Mouse (Mus musculus) myocyte (in vitro differentiated cells): ENCODE measurements at regions not wholly inside any gene's neighbourhood (a gene's known extent, or its start where the extent isn't known, plus 50 kb on each side); places are given as distances from the start of the nearest gene placed in this dataset.

Source experiments
- H3K27me3 ChIP-seq: one replicate; pipeline ENCODE4 v1.6.1; 2011; ENCODE audit not compliant: control insufficient read depth, insufficient read depth, insufficient read length
- H3K36me3 ChIP-seq: one replicate; pipeline ENCODE4 v1.6.1; 2011; ENCODE audit not compliant: control insufficient read depth, insufficient read depth
- H3K4me2 ChIP-seq: one replicate; pipeline ENCODE4 v1.6.1; 2011; ENCODE audit warnings: low read depth, control low read depth
- H3K4me3 ChIP-seq: one replicate; pipeline ENCODE4 v1.5.1; 2011; ENCODE audit warnings: mild to moderate bottlenecking, control low read depth, moderate library complexity
- H3K79me2 ChIP-seq: one replicate; pipeline ENCODE4 v1.6.1; 2011; ENCODE audit not compliant: control insufficient read depth, insufficient read depth
- H3ac ChIP-seq: one replicate; pipeline ENCODE4 v1.6.1; 2011; ENCODE audit not compliant: control insufficient read depth, insufficient read length
- CEBPB ChIP-seq: IDR thresholded peaks from 2 replicates; pipeline ENCODE4 v1.6.1; 2011; ENCODE audit warnings: mild to moderate bottlenecking, moderate library complexity; ENCODE audit not compliant: poor library complexity, insufficient read depth, severe bottlenecking
- E2F4 ChIP-seq: IDR thresholded peaks from one replicate; pipeline ENCODE4 v1.6.1; 2011; ENCODE audit warnings: mild to moderate bottlenecking, control low read depth, moderate library complexity; ENCODE audit not compliant: insufficient read depth
- MAX ChIP-seq: IDR thresholded peaks from one replicate; pipeline ENCODE4 v1.6.1; 2011; ENCODE audit warnings: low read depth, mild to moderate bottlenecking, control low read depth
- MYOD1 ChIP-seq, 3 experiments: IDR thresholded peaks; one replicate each; pipeline ENCODE4 v1.6.1; 2011; ENCODE audit warnings: control low read depth in 2 of 3, low read depth in 2 of 3, mild to moderate bottlenecking in 2 of 3, moderate library complexity in 1 of 3; ENCODE audit not compliant: insufficient read length in 2 of 3, control insufficient read depth in 1 of 3
- MYOG ChIP-seq, 3 experiments: IDR thresholded peaks; one replicate each; pipeline ENCODE4 v1.6.1; 2011; ENCODE audit warnings: control low read depth in 2 of 3, low read depth in 2 of 3, mild to moderate bottlenecking in 2 of 3; ENCODE audit not compliant: insufficient read length in 2 of 3, control insufficient read depth in 1 of 3, insufficient read depth in 1 of 3
- POLR2A ChIP-seq: IDR thresholded peaks from one replicate; pipeline ENCODE4 v1.6.1; 2011; ENCODE audit warnings: low read depth, mild to moderate bottlenecking, control low read depth, moderate library complexity; ENCODE audit not compliant: insufficient read length
- POLR2AphosphoS2 ChIP-seq: IDR thresholded peaks from one replicate; pipeline ENCODE4 v1.6.1; 2011; ENCODE audit warnings: low read depth, control low read depth; ENCODE audit not compliant: insufficient read length
- REST ChIP-seq: IDR thresholded peaks from one replicate; pipeline ENCODE4 v1.6.1; 2011; ENCODE audit warnings: mild to moderate bottlenecking, control low read depth, moderate library complexity; ENCODE audit not compliant: insufficient read depth, insufficient read length
- SRF ChIP-seq: IDR thresholded peaks from one replicate; pipeline ENCODE4 v1.6.1; 2011; ENCODE audit warnings: low read depth; ENCODE audit not compliant: control insufficient read depth, insufficient read length
- TCF12 ChIP-seq: IDR thresholded peaks from one replicate; pipeline ENCODE4 v1.6.1; 2011; ENCODE audit warnings: mild to moderate bottlenecking, control low read depth; ENCODE audit not compliant: poor library complexity, insufficient read depth, severe bottlenecking
- TCF3 ChIP-seq: IDR thresholded peaks from one replicate; pipeline ENCODE4 v1.6.1; 2011; ENCODE audit warnings: low read depth, control low read depth; ENCODE audit not compliant: insufficient read length
- USF1 ChIP-seq: IDR thresholded peaks from one replicate; pipeline ENCODE4 v1.6.1; 2011; ENCODE audit warnings: low read depth, mild to moderate bottlenecking, control low read depth, moderate library complexity

- H3K36me3 ChIP-seq, result no peaks in the 10 kb centered on the region
- no peak overlapping the region for H3K4me3 ChIP-seq
- H3K4me2 ChIP-seq, result no peak overlapping the region
- H3K79me2 ChIP-seq, result no peaks in the 10 kb centered on the region
- no peaks in the 10 kb centered on the region for H3K27me3 ChIP-seq
- TF ChIP-seq E2F4 (no peak), CEBPB (no peak), MYOD1 (IDR thresholded peaks at IDR 0.05; ENCODE audit: control insufficient read depth in 1 of 3, insufficient read length in 2 of 3, low read depth in 2 of 3) (no peak), TCF12 (no peak), USF1 (no peak)
- no peak overlapping the region for H3ac ChIP-seq
These were observed 414.0 kb downstream of the Zfp536 start for GRCm38 (mm10) chr7:37359473-37359872.

- Histone ChIP-seq H3ac (no peak overlapping the region), H3K4me3 (no peak overlapping the region), H3K36me3 (no peaks in the 10 kb centered on the region), H3K79me2 (no peaks in the 10 kb centered on the region), H3K4me2 (no peak overlapping the region), H3K27me3 (no peaks in the 10 kb centered on the region)
- TF ChIP-seq MYOD1 (IDR thresholded peaks at IDR 0.05; ENCODE audit: control insufficient read depth in 1 of 3, insufficient read length in 2 of 3, low read depth in 2 of 3) (no peak), SRF (no peak), E2F4 (no peak), POLR2AphosphoS2 (no peak), CEBPB (no peak), POLR2A (no peak), MAX (no peak), TCF12 (no peak), USF1 (no peak), REST (no peak), MYOG (IDR thresholded peaks at IDR 0.05; ENCODE audit: control insufficient read depth in 1 of 3, insufficient read depth in 1 of 3, insufficient read length in 2 of 3, low read depth in 2 of 3) (no peak), TCF3 (no peak)
These were observed 413.3 kb downstream of the Zfp536 start for GRCm38 (mm10) chr7:37360171-37360570.

- Histone ChIP-seq H3K4me2 (peak overlapping the region; percentile 62), H3K79me2 (no peaks in the 10 kb centered on the region), H3K27me3 (no peaks in the 10 kb centered on the region), H3K36me3 (no peaks in the 10 kb centered on the region), H3ac (no peak overlapping the region), H3K4me3 (peak overlapping the region; percentile 19)
- TF ChIP-seq REST (no peak), CEBPB (no peak), TCF12 (no peak), SRF (no peak), MYOG (IDR thresholded peaks at IDR 0.05; ENCODE audit: control insufficient read depth in 1 of 3, insufficient read depth in 1 of 3, insufficient read length in 2 of 3, low read depth in 2 of 3) (peak in 1 of 3 experiments; percentile 57), MYOD1 (IDR thresholded peaks at IDR 0.05; ENCODE audit: control insufficient read depth in 1 of 3, insufficient read length in 2 of 3, low read depth in 2 of 3) (peak; percentile 48 to 90 (median 87)), TCF3 (no peak), E2F4 (no peak), USF1 (peak; percentile 84), POLR2AphosphoS2 (no peak), POLR2A (peak; percentile 45), MAX (no peak)
These were observed 411.5 kb downstream of the Zfp536 start for GRCm38 (mm10) chr7:37361802-37362441.

GRCm38 (mm10) chr7:37362879-37363278 is 410.6 kb downstream of the Zfp536 start:
- peak overlapping the region; percentile 19 for H3K4me3 ChIP-seq
- no peaks in the 10 kb centered on the region for H3K27me3 ChIP-seq
- H3K79me2 ChIP-seq, result no peaks in the 10 kb centered on the region
- no peak overlapping the region for H3ac ChIP-seq
- H3K4me2 ChIP-seq, result peak overlapping the region; percentile 92
- no peaks in the 10 kb centered on the region for H3K36me3 ChIP-seq
- no peak for TF ChIP-seq REST
- no peak for TF ChIP-seq CEBPB
- no peak for TF ChIP-seq USF1
- TF ChIP-seq SRF, result no peak

GRCm38 (mm10) chr7:37363629-37364175 is 409.7 kb downstream of the Zfp536 start:
- TF ChIP-seq TCF3 (no peak), MYOG (IDR thresholded peaks at IDR 0.05; ENCODE audit: control insufficient read depth in 1 of 3, insufficient read depth in 1 of 3, insufficient read length in 2 of 3, low read depth in 2 of 3) (no peak), SRF (no peak), E2F4 (no peak), REST (no peak), TCF12 (no peak), POLR2AphosphoS2 (no peak), CEBPB (no peak), MYOD1 (IDR thresholded peaks at IDR 0.05; ENCODE audit: control insufficient read depth in 1 of 3, insufficient read length in 2 of 3, low read depth in 2 of 3) (no peak), POLR2A (no peak), MAX (no peak), USF1 (no peak)
- no peak overlapping the region for H3ac ChIP-seq

More at GRCm38 (mm10) chr7:37363629-37364175, 409.7 kb downstream of the Zfp536 start:
- Histone ChIP-seq H3K79me2 (no peaks in the 10 kb centered on the region), H3K4me3 (peak overlapping the region; percentile 19), H3K36me3 (no peaks in the 10 kb centered on the region), H3K4me2 (peak overlapping the region; percentile 92), H3K27me3 (no peaks in the 10 kb centered on the region)
